Mouse (Mus musculus): Measurements from ENCODE around the gene Olfr372.

- TF ChIP-seq CTCF (IDR thresholded peaks at IDR 0.05; ENCODE audit: low read depth, low read length): no peak
- no peak for TF ChIP-seq POLR2A (IDR thresholded peaks at IDR 0.05; ENCODE audit: borderline replicate concordance, low read depth, low read length)
These were observed 38.1 kb upstream of the Olfr372 start for GRCm38 (mm10) chr8:72002942-72003341.
